Mouse (Mus musculus) stomach, embryonic 14.5 days (tissue): ENCODE results near the gene Msi1. TPM values are rescaled to one million over a fixed set of nuclear protein-coding genes. Genes with fewer than 3 reads are reported as not detected.
A peak's percentile ranks its signal among the peaks of the same experiment; 100 is the strongest.
"Not testable (repeated sequence)": the region's sequence is repeated elsewhere in the genome, so short reads cannot be mapped to it uniquely, and the experiment has no call there.

Experiments
- ATAC-seq: fragments of 200-750 bp; cut with Nextera tagmentation; 2 replicates; pipeline ENCODE4 v1.8.0; 2017; ENCODE audit warnings: low read depth, moderate TSS enrichment; ENCODE audit not compliant: insufficient number of reproducible peaks, insufficient read depth, low FRiP score
- H3K27ac ChIP-seq: fragments of 300-500 bp; sonication (generic); 2 replicates; pipeline ENCODE4 v1.5.1; 2014; ENCODE audit warnings: mild to moderate bottlenecking, low read length, moderate library complexity, mixed read lengths
- H3K27me3 ChIP-seq: fragments of 300-500 bp; sonication (generic); 2 replicates; pipeline ENCODE4 v1.6.1; 2014; ENCODE audit warnings: low read length, control low read depth, mixed read lengths; ENCODE audit not compliant: control insufficient read depth, insufficient read depth
- H3K36me3 ChIP-seq: fragments of 300-500 bp; sonication (generic); 2 replicates; pipeline ENCODE4 v1.6.1; 2014; ENCODE audit warnings: mild to moderate bottlenecking, control low read depth, low read length, moderate library complexity, mixed read lengths; ENCODE audit not compliant: control insufficient read depth, insufficient read depth
- H3K4me1 ChIP-seq: fragments of 300-500 bp; sonication (generic); 2 replicates; pipeline ENCODE4 v1.6.1; 2014; ENCODE audit warnings: low read length, control low read depth, mixed read lengths; ENCODE audit not compliant: control insufficient read depth, insufficient read depth
- H3K4me2 ChIP-seq: fragments of 300-500 bp; sonication (generic); replicated peaks from 2 replicates; pipeline ENCODE4 v1.6.1; 2014; ENCODE audit warnings: low read depth, low read length, control low read depth
- H3K4me3 ChIP-seq: fragments of 300-500 bp; sonication (generic); 2 replicates; pipeline ENCODE4 v1.5.1; 2014; ENCODE audit warnings: low read depth, low read length, control low read depth
- H3K9ac ChIP-seq: fragments of 300-500 bp; sonication (generic); replicated peaks from 2 replicates; pipeline ENCODE4 v1.6.1; 2014; ENCODE audit warnings: low read depth, mild to moderate bottlenecking, control low read depth, low read length, moderate library complexity, mixed read lengths
- H3K9me3 ChIP-seq: fragments of 300-500 bp; sonication (generic); 2 replicates; pipeline ENCODE4 v1.6.1; 2016; ENCODE audit warnings: low read depth, low read length, control low read depth; ENCODE audit not compliant: control insufficient read depth
- WGBS: fragments of 180-500 bp; shearing (Covaris S2); extraction: QIAGEN DNeasy Blood & Tissue Kit; methylation state at CpG from one replicate; pipeline ENCODE4 v1.1.7; 2014; 5-methylcytosine and 5-hydroxymethylcytosine counted together
- polyA plus RNA-seq: library from polyadenylated mRNA; unstranded; fragments of >200 nt; fragmentation: Nextera tagmentation; extraction: Ambion mirVana; gene quantifications from 2 replicates; pipeline ENCODE4 v1.2.1, GENCODE M21; 2014

Gene Msi1
- polyA plus RNA-seq, 1 experiment from 2014 or later: 17.2 TPM

DNA sequence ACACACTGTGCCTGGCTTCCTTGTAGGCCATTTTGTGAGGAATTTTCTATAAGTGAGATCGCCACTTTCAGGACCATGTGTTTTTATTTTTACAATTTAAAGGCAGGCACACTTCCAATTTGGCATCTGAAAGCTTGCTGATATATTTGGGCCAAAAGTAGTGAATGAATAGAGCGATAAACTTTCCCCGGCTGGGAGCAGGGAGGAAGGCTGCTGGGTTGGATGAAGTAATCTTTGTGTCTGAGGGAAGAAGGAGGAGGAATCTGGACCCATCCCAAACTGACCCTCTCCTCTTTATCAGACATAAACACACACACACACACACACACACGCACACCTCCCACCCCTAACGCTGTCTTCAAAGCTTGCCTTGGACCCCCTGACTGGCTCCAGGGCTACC lies 64.0 kb downstream of the Msi1 start:
- H3K4me2 ChIP-seq: no peak overlapping the region
- WGBS: 25% methylated on average over 5 of the region's 5 CpGs
- no peaks in the 10 kb centered on the region for H3K27me3 ChIP-seq
- no peak overlapping the region for H3K9ac ChIP-seq
- no peaks in the 10 kb centered on the region for H3K36me3 ChIP-seq
- H3K4me3 ChIP-seq: no peak overlapping the region
- peak overlapping the region; percentile 50; the same call in 1 of the 2 replicates for H3K27ac ChIP-seq
- H3K9me3 ChIP-seq: no peaks in the 10 kb centered on the region
- H3K4me1 ChIP-seq: peaks cover 16% of the 10 kb centered on the region; the same call in 1 of the 2 replicates
- ATAC-seq: no peak

GRCm38 (mm10) chr5:115495618-115496017 lies 66.2 kb downstream of the Msi1 start:
- H3K9me3 ChIP-seq, H3K27me3 ChIP-seq, H3K27ac ChIP-seq, H3K4me3 ChIP-seq, ATAC-seq, H3K36me3 ChIP-seq, H3K9ac ChIP-seq, H3K4me2 ChIP-seq: not testable (repeated sequence)
- H3K4me1 ChIP-seq: peaks cover 16% of the 10 kb centered on the region; the same call in 1 of the 2 replicates
- WGBS: 86% methylated on average over 3 of the region's 3 CpGs

DNA sequence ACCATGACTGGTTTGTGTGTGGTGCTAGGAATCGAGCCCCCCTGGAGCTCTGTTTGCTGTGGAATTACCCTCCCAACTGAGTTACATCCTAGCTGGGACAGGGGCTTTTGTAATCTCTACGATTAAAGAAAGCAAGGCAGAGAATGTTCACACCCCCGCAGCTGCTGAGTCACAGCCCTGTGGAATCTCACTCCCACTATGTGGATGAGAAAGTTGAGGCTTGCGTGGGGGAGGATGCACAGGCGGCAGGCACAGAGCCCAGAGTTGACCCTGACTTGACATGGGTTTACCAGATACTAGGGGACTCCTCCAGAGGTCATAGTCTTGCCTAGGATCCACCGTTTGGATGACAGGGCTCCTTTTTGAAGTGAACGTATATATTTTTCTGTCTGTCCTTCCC lies 67.6 kb downstream of the Msi1 start:
- no peak overlapping the region for H3K4me3 ChIP-seq
- no peaks in the 10 kb centered on the region for H3K9me3 ChIP-seq
- no peak overlapping the region for H3K4me2 ChIP-seq
- H3K4me1 ChIP-seq: peaks cover 3% of the 10 kb centered on the region; the same call in 1 of the 2 replicates
- no peaks in the 10 kb centered on the region for H3K27me3 ChIP-seq
- H3K9ac ChIP-seq: no peak overlapping the region
- 74% methylated on average over 7 of the region's 7 CpGs for WGBS
- H3K36me3 ChIP-seq: no peaks in the 10 kb centered on the region
- no peak overlapping the region for H3K27ac ChIP-seq
- no peak for ATAC-seq

DNA sequence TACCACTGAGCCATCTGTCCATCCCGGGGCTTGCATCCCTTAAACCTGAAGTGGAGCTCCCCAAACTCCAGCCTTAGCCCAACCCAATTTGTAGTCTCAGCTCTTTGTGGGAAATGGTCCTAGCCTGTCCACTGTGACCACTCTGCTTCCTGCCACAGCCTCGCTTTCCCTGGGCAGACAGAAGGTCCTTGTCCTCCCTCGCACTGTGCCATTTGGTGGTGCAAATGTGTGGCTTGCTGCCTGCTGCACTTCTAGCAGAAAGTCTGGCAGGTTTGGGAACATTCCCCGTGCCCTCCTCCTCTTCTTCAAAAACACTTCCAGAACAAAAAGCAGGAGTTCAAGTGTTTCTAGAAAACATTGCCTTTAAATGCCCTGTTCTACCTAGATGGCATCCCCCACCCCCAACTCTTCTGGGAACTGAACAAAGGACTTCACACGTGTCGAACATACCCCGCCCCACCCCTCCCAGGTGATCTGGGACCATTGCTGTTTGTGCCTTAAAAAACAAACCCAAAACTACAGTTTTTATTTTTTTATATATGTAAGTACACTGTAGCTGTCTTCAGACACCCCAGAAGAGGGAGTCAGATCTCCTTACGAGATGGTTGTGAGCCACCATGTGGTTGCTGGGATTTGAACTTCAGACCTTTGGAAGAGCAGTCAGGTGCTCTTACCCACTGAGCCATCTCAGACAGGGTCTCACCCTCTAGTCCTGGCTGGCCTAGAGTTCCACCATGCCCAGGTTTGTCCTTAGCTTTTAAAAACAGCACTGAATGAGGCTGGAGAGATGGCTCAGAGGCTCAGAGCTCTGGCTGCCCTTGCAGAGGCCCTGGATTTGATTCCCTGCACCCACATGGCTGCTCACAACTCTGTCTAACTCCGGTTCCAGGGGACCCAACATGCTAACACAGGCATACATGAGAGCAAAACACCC lies 69.2 kb downstream of the Msi1 start:
- Histone ChIP-seq H3K4me1 (no peaks in the 10 kb centered on the region), H3K27ac (no peak overlapping the region), H3K9ac (no peak overlapping the region), H3K9me3 (no peaks in the 10 kb centered on the region), H3K27me3 (no peaks in the 10 kb centered on the region), H3K4me2 (no peak overlapping the region), H3K36me3 (no peaks in the 10 kb centered on the region), H3K4me3 (no peak overlapping the region)
- ATAC-seq: no peak
- WGBS: 47% methylated on average over 9 of the region's 9 CpGs

- Histone ChIP-seq H3K36me3 (no peaks in the 10 kb centered on the region), H3K9me3 (0 out of 2 replicates have a peak, but pooled peaks cover 3% of the 10 kb centered on the region), H3K27ac (no peak overlapping the region), H3K9ac (no peak overlapping the region), H3K4me1 (no peaks in the 10 kb centered on the region), H3K27me3 (no peaks in the 10 kb centered on the region), H3K4me3 (no peak overlapping the region), H3K4me2 (no peak overlapping the region)
- no peak for ATAC-seq
- 82% methylated on average over 12 of the region's 12 CpGs for WGBS
These were observed 71.1 kb downstream of the Msi1 start for GRCm38 (mm10) chr5:115500383-115500935.

- 0 out of 2 replicates have a peak, but pooled peaks cover 3% of the 10 kb centered on the region for H3K9me3 ChIP-seq
- 62% methylated on average over 12 of the region's 12 CpGs for WGBS
- H3K9ac ChIP-seq: no peak overlapping the region
- ATAC-seq: no peak
- H3K4me1 ChIP-seq: peaks cover 7% of the 10 kb centered on the region
- no peak overlapping the region for H3K4me3 ChIP-seq
- no peaks in the 10 kb centered on the region for H3K36me3 ChIP-seq
- H3K4me2 ChIP-seq: no peak overlapping the region
- H3K27me3 ChIP-seq: no peaks in the 10 kb centered on the region
- H3K27ac ChIP-seq: no peak overlapping the region
These were observed 73.6 kb downstream of the Msi1 start for GRCm38 (mm10) chr5:115503035-115503434.

Other genes with a start within 250 kb of the Msi1 start
- 1.00 and 1.5 TPM in 2 replicates for gene Cabp1, start 235.2 kb upstream of the Msi1 start, polyA plus RNA-seq
- 93.1 and 97.7 TPM in 2 replicates for gene Pop5, start 193.8 kb upstream of the Msi1 start, polyA plus RNA-seq
- 62.6 and 66.5 TPM in 2 replicates for gene Rnf10, start 156.7 kb upstream of the Msi1 start, polyA plus RNA-seq
- 40.0 and 45.4 TPM in 2 replicates for gene Coq5, start 149.9 kb upstream of the Msi1 start, polyA plus RNA-seq
- gene Dynll1, start 128.6 kb upstream of the Msi1 start, polyA plus RNA-seq: 1,629 and 1,647 TPM in 2 replicates
- gene Srsf9, start 102.4 kb upstream of the Msi1 start, polyA plus RNA-seq: 218 and 229 TPM in 2 replicates
- gene Gatc, start 88.4 kb upstream of the Msi1 start, polyA plus RNA-seq: 36.0 and 37.0 TPM in 2 replicates
- gene Triap1, start 88.4 kb upstream of the Msi1 start, polyA plus RNA-seq: 61.3 and 63.8 TPM in 2 replicates
- gene Cox6a1, start 80.6 kb upstream of the Msi1 start, polyA plus RNA-seq: 898 and 932 TPM in 2 replicates
- 16.7 and 20.2 TPM in 2 replicates for gene Pla2g1b, start 36.7 kb downstream of the Msi1 start, polyA plus RNA-seq
- gene Sirt4, start 55.1 kb downstream of the Msi1 start, polyA plus RNA-seq: 20.9 and 23.5 TPM in 2 replicates
- 15.9 and 17.7 TPM in 2 replicates for gene Pxn, start 77.1 kb downstream of the Msi1 start, polyA plus RNA-seq
- gene Rplp0, start 129.9 kb downstream of the Msi1 start, polyA plus RNA-seq: 1,866 and 1,880 TPM in 2 replicates
- gene Gcn1l1, start 135.7 kb downstream of the Msi1 start, polyA plus RNA-seq: 42.3 TPM in 2 replicates
- gene Rab35, start 202.3 kb downstream of the Msi1 start, polyA plus RNA-seq: 12.7 and 14.7 TPM in 2 replicates